Mouse (Mus musculus) kidney, adult 11 months (tissue): ENCODE results near the gene Gm20388.

ENCODE experiments used
- DNase-seq: peaks from one replicate; pipeline ENCODE4 v3.0.0; 2022

The Gm20388 gene

GRCm38 (mm10) chr8:122954090-122954799 lies 3043.6 kb downstream of the Gm20388 start:
- no peak for DNase-seq

DNA sequence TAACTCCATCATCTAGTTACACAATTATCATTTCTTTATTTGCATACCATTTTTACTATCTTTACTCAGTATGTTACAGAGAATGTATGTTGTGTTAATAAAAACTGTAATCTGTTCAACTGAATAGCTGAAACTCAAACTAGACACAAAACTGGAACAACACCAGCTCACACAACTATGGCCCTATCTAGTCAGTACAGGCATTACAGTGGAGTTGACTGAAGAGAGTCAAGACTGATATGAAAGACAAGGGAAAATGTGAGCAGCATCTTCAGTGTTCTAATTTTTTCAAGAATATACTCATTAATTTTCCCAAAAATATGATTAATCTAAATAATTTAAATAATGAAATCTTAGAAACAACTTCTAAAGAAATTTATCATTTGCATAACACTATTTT lies 3044.6 kb downstream of the Gm20388 start:
- DNase-seq = no peak

- DNase-seq = no peak
Measured at GRCm38 (mm10) chr8:122955997-122956396, 3045.4 kb downstream of the Gm20388 start.

DNA sequence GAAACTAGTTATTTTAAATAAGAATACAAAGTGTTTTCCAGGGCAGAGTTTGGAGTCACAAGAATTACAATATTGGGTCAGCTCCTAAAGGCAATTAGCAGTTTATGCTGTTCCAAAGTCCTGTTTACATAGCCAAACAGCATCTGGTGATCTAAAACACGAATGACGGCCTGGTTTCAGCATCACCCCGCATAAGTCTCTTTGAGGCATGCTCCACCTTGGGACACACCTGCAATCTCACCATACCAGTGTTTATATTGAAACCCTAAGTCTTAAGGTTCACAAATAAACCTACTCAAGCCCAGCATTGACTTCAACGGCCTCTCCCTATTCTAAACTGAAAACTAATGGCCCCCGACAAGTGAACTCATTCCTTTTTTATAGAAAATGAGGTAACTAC lies 3049.7 kb downstream of the Gm20388 start:
- no peak for DNase-seq

- no peak for DNase-seq
Measured at GRCm38 (mm10) chr8:122960932-122961331, 3050.3 kb downstream of the Gm20388 start.

GRCm38 (mm10) chr8:122961458-122961857 lies 3050.8 kb downstream of the Gm20388 start:
- DNase-seq = no peak

GRCm38 (mm10) chr8:122962046-122962445 lies 3051.4 kb downstream of the Gm20388 start:
- DNase-seq = no peak

- DNase-seq = no peak
Measured at GRCm38 (mm10) chr8:122966638-122967037, 3056.0 kb downstream of the Gm20388 start.

GRCm38 (mm10) chr8:122968145-122968544 lies 3057.5 kb downstream of the Gm20388 start:
- no peak for DNase-seq

DNA sequence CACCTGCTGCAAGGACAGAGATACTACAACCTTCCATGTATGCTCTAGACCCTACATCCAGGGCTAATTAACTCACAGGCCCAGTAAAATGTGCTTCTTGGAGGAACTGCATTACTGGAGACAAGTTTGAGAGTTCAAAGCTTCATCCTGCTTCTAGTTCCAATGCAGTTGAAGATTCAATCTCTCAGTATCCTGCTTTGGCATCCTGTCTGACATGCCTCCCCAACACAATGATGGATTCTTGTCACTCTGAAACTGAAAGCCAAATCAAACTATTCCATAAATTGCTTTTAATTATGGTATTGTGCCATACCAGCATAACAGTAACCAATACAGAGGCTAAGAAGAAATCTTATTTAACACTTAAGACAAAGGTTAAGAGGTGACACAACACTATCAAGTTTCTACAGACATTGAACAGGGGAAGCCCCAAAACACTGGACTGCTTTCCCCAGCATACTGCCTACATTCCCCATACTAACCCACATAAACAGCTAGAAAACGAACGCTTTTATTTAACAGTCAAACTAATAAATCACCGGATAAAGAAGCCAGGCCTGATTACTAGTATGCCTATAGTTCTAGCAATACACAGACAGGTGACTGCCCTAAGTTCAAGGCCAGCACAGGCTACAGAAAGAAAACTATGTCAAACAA lies 3059.5 kb downstream of the Gm20388 start:
- DNase-seq = no peak

GRCm38 (mm10) chr8:122976046-122976445 lies 3065.4 kb downstream of the Gm20388 start:
- DNase-seq = no peak

- no peak for DNase-seq
Measured at GRCm38 (mm10) chr8:122979424-122979823, 3068.8 kb downstream of the Gm20388 start.

DNA sequence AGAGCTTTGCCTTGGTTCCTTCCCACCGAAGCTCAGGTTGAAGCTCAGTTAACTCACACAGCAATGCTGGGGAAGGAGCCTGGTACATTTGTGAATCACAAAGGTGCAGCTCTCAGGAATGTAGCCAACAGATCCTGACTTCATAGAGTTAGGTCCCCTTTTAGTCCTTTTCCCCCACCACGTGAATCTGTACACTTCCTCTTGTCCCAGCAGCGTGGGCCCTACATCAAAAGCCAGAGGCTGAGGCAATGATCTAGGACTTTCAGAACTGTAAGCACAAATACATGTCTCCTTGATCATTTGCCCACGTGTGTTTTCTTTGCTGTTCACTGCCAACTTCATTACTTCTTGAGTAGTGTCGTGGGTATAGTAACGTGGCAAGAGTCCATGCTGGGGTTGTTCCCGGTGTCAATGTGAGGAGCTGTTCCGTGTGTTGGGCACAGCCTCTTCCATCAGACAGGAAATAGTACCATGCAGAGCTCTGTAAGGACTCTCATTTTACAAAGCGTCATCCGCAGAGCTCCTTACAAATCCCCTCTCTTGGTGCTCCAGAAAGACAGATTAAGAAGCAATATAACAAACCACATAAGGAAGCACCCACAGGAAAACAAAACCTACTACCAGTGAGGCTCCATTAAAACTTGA lies 3069.3 kb downstream of the Gm20388 start:
- DNase-seq = no peak

DNA sequence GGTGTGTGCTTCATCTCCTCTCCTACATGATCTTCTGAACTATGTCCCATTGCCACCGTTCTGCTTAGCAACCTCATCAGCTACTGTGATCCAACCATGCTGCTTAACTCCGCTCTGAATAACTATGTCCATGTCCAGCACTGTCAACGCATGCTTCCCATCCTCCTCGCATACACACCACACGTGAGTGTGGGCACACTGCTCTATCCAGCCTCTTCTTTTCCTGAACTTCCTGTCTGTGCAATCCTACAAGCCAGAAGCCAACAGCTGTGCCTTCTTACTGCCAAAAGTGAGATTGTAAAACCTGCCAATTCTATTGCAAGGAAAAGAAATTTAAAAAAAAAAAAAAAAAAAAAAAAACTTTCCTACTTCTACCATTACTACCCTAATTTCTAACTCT lies 3071.0 kb downstream of the Gm20388 start:
- no peak for DNase-seq

- peak; percentile 56 for DNase-seq
Measured at GRCm38 (mm10) chr8:122983178-122983942, 3072.7 kb downstream of the Gm20388 start.

- DNase-seq = no peak
Measured at GRCm38 (mm10) chr8:122984175-122984574, 3073.5 kb downstream of the Gm20388 start.

GRCm38 (mm10) chr8:122986501-122987184 lies 3076.0 kb downstream of the Gm20388 start:
- DNase-seq = no peak

DNA sequence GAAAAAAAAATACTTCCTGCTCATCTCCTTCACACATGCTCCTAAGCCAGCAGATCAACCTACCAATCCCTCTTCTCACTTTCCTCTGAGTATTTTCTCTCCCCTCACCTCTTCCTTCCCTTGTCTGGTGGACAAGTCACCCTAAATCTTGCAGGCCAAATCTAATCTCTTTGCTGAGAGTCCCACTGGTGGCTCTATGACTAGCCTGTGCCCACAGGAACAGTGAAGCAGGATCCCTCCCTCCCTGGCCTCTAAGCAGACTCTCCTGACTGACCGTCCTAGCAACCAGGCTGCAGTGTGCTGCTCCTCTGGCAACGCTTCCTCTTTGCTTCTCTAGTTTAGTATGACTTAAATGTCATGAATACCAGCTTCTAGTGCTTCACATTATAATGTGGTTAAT lies 3076.6 kb downstream of the Gm20388 start:
- no peak for DNase-seq

DNA sequence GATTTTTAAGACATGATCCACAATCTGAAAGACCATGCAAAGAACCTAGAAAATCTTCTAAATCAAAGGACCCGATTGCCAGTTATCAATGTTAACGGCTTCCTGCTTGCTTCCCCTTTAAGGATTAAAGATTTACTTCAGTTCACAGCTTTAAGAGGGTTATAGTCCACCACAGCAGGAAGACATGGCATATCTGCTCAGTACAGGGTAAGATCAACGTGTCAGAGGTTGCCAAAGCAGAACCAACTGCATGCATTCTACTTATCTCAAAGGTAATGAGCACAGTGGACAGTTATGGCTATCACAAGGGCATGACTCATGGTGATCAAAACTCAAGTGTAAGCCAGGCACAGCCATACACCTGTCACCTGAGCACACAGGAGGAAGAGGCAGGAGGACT lies 3078.3 kb downstream of the Gm20388 start:
- peak; percentile 29 for DNase-seq

- DNase-seq = no peak
Measured at GRCm38 (mm10) chr8:122989976-122990375, 3079.3 kb downstream of the Gm20388 start.

- DNase-seq = no peak
Measured at GRCm38 (mm10) chr8:122991368-122991767, 3080.7 kb downstream of the Gm20388 start.

DNA sequence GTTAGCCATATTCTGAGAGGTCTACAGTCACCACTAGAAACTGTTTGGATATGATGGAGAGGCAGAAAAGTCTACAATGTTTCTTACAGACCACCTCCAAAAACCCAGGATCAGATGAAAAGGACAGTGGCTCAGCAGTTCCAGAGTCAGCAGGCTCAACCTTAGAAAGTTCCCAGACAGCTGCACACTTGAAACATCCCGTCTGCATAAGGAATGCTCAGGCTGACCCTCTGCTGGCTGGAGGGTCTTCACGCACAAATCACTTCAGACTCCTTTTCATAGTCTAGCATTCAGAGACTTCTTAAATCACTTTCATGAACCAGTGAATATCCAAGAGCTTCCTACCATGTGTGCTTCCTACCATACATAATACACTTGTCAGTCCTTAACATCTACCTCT lies 3081.7 kb downstream of the Gm20388 start:
- no peak for DNase-seq

GRCm38 (mm10) chr8:122993031-122993430 lies 3082.4 kb downstream of the Gm20388 start:
- no peak for DNase-seq
